Mouse (Mus musculus) midbrain, embryonic 15.5 days (tissue): Measurements from ENCODE around the gene Wdr26. TPM values are rescaled to one million over a fixed set of nuclear protein-coding genes. Genes with fewer than 3 reads are reported as not detected.

Source experiments
- ATAC-seq: fragments of 200-750 bp; cut with Nextera tagmentation; replicated peaks from 2 replicates; pipeline ENCODE4 v1.8.0; 2017; ENCODE audit warnings: moderate TSS enrichment
- H3K27ac ChIP-seq: fragments of 300-500 bp; sonication (generic); 2 replicates; pipeline ENCODE4 v1.5.1; 2015; ENCODE audit warnings: mild to moderate bottlenecking, inconsistent platforms
- H3K27me3 ChIP-seq: fragments of 300-500 bp; sonication (generic); replicated peaks from 2 replicates; pipeline ENCODE4 v1.6.1; 2015; ENCODE audit warnings: inconsistent platforms
- H3K36me3 ChIP-seq: fragments of 300-500 bp; sonication (generic); replicated peaks from 2 replicates; pipeline ENCODE4 v1.6.1; 2015; ENCODE audit warnings: inconsistent platforms
- H3K4me1 ChIP-seq: fragments of 300-500 bp; sonication (generic); 2 replicates; pipeline ENCODE4 v1.6.1; 2015; ENCODE audit warnings: inconsistent platforms
- H3K4me2 ChIP-seq: fragments of 300-500 bp; sonication (generic); 2 replicates; pipeline ENCODE4 v1.6.1; 2015; ENCODE audit warnings: inconsistent platforms, mild to moderate bottlenecking, moderate library complexity
- H3K4me3 ChIP-seq: fragments of 300-500 bp; sonication (generic); 2 replicates; pipeline ENCODE4 v1.5.1; 2015; ENCODE audit warnings: mild to moderate bottlenecking, inconsistent platforms
- H3K9ac ChIP-seq: fragments of 300-500 bp; sonication (generic); 2 replicates; pipeline ENCODE4 v1.6.1; 2015; ENCODE audit warnings: mild to moderate bottlenecking, inconsistent platforms
- H3K9me3 ChIP-seq: fragments of 300-500 bp; sonication (generic); 2 replicates; pipeline ENCODE4 v1.6.1; 2016; ENCODE audit warnings: inconsistent platforms
- WGBS: fragments of 180-500 bp; shearing (Covaris S2); methylation state at CpG from one replicate; pipeline ENCODE4 v1.1.7; 2015; ENCODE audit warnings: mixed read lengths; 5-methylcytosine and 5-hydroxymethylcytosine counted together
- polyA plus RNA-seq: library from polyadenylated mRNA; unstranded; fragments of >200 nt; fragmentation: Nextera tagmentation; extraction: Ambion mirVana; gene quantifications from 2 replicates; pipeline ENCODE4 v1.2.1, GENCODE M21; 2015

Wdr26 gene
- polyA plus RNA-seq, 1 experiment from 2014 or later, result 36.7 TPM

- ATAC-seq, result peak; percentile 47
- no peaks in the 10 kb centered on the region for H3K9me3 ChIP-seq
- H3K9ac ChIP-seq, result peak overlapping the region; percentile 87
- H3K4me1 ChIP-seq, result peaks cover 27% of the 10 kb centered on the region
- H3K4me3 ChIP-seq, result peak overlapping the region; percentile 88
- H3K27ac ChIP-seq, result peak overlapping the region; percentile 90
- no peaks in the 10 kb centered on the region for H3K27me3 ChIP-seq
- WGBS, result under 1% methylated on average over 55 of the region's 56 CpGs
- H3K4me2 ChIP-seq, result peak overlapping the region; percentile 89
- H3K36me3 ChIP-seq, result no peaks in the 10 kb centered on the region; the same call in 1 of the 2 replicates
Measured at GRCm38 (mm10) chr1:181210601-181211402, 999 bp downstream of the Wdr26 start.

GRCm38 (mm10) chr1:181210147-181210546 lies 1.7 kb downstream of the Wdr26 start:
- no peaks in the 10 kb centered on the region for H3K27me3 ChIP-seq
- peak overlapping the region; percentile 89 for H3K4me2 ChIP-seq
- H3K4me3 ChIP-seq, result peak overlapping the region; percentile 88
- H3K4me1 ChIP-seq, result peaks cover 27% of the 10 kb centered on the region
- H3K36me3 ChIP-seq, result no peaks in the 10 kb centered on the region; the same call in 1 of the 2 replicates
- H3K27ac ChIP-seq, result peak overlapping the region; percentile 90; the same call in 1 of the 2 replicates
- WGBS, result 21% methylated on average over 4 of the region's 4 CpGs
- ATAC-seq, result no peak
- H3K9ac ChIP-seq, result peak overlapping the region; percentile 87
- H3K9me3 ChIP-seq, result no peaks in the 10 kb centered on the region

- WGBS, result 89% methylated on average over 4 of the region's 4 CpGs
- Histone ChIP-seq H3K4me1 (no peaks in the 10 kb centered on the region), H3K27ac (no peak overlapping the region), H3K4me3 (no peak overlapping the region), H3K9ac (no peak overlapping the region), H3K9me3 (no peaks in the 10 kb centered on the region), H3K4me2 (no peak overlapping the region), H3K36me3 (peaks cover 58% of the 10 kb centered on the region), H3K27me3 (no peaks in the 10 kb centered on the region)
- ATAC-seq, result no peak
Measured at GRCm38 (mm10) chr1:181199446-181199845, 12.4 kb downstream of the Wdr26 start.

- no peaks in the 10 kb centered on the region for H3K4me1 ChIP-seq
- no peak for ATAC-seq
- H3K4me3 ChIP-seq, result no peak overlapping the region
- H3K4me2 ChIP-seq, result no peak overlapping the region
- H3K9me3 ChIP-seq, result no peaks in the 10 kb centered on the region
- no peak overlapping the region for H3K9ac ChIP-seq
- H3K27me3 ChIP-seq, result no peaks in the 10 kb centered on the region
- WGBS, result 88% methylated on average over 4 of the region's 4 CpGs
- peaks cover 48% of the 10 kb centered on the region for H3K36me3 ChIP-seq
- H3K27ac ChIP-seq, result no peak overlapping the region
Measured at GRCm38 (mm10) chr1:181188925-181189324, 22.9 kb downstream of the Wdr26 start.

GRCm38 (mm10) chr1:181170210-181170609 lies 41.6 kb downstream of the Wdr26 start:
- no peaks in the 10 kb centered on the region for H3K9me3 ChIP-seq
- no peaks in the 10 kb centered on the region for H3K4me1 ChIP-seq
- H3K4me2 ChIP-seq, result no peak overlapping the region
- no peaks in the 10 kb centered on the region for H3K27me3 ChIP-seq
- peaks cover 10% of the 10 kb centered on the region for H3K36me3 ChIP-seq
- no peak for ATAC-seq
- no peak overlapping the region for H3K4me3 ChIP-seq
- H3K27ac ChIP-seq, result no peak overlapping the region
- H3K9ac ChIP-seq, result no peak overlapping the region
- WGBS, result 93% methylated on average over 8 of the region's 8 CpGs

- H3K36me3 ChIP-seq, result peaks cover 24% of the 10 kb centered on the region
- no peak overlapping the region for H3K9ac ChIP-seq
- no peaks in the 10 kb centered on the region for H3K4me1 ChIP-seq
- WGBS, result 71% methylated on average over 3 of the region's 3 CpGs
- ATAC-seq, result no peak
- no peaks in the 10 kb centered on the region for H3K9me3 ChIP-seq
- H3K27me3 ChIP-seq, result no peaks in the 10 kb centered on the region
- no peak overlapping the region for H3K4me3 ChIP-seq
- no peak overlapping the region for H3K4me2 ChIP-seq
- H3K27ac ChIP-seq, result no peak overlapping the region
Measured at GRCm38 (mm10) chr1:181168377-181168776, 43.4 kb downstream of the Wdr26 start.

GRCm38 (mm10) chr1:181167816-181168215 lies 44.0 kb downstream of the Wdr26 start:
- no peak for ATAC-seq
- no peaks in the 10 kb centered on the region for H3K27me3 ChIP-seq
- no peak overlapping the region for H3K4me2 ChIP-seq
- H3K9me3 ChIP-seq, result no peaks in the 10 kb centered on the region
- peaks cover 30% of the 10 kb centered on the region for H3K36me3 ChIP-seq
- no peak overlapping the region for H3K4me3 ChIP-seq
- no peak overlapping the region for H3K9ac ChIP-seq
- no peak overlapping the region for H3K27ac ChIP-seq
- 87% methylated on average over 2 of the region's 2 CpGs for WGBS
- H3K4me1 ChIP-seq, result no peaks in the 10 kb centered on the region

GRCm38 (mm10) chr1:181151541-181151940 lies 60.3 kb downstream of the Wdr26 start:
- Histone ChIP-seq H3K4me2 (peak overlapping the region; percentile 68), H3K27ac (peak overlapping the region; percentile 90), H3K4me3 (peak overlapping the region; percentile 84), H3K9ac (peak overlapping the region; percentile 92), H3K27me3 (no peaks in the 10 kb centered on the region), H3K36me3 (peaks cover 4% of the 10 kb centered on the region; the same call in 1 of the 2 replicates), H3K4me1 (peaks cover 15% of the 10 kb centered on the region), H3K9me3 (no peaks in the 10 kb centered on the region)
- 0 out of 2 replicates have a peak, but pooled peaks have one; percentile 21 for ATAC-seq
- 37% methylated on average over 5 of the region's 5 CpGs for WGBS

GRCm38 (mm10) chr1:181150827-181151534 lies 60.8 kb downstream of the Wdr26 start:
- H3K9ac ChIP-seq, result peak overlapping the region; percentile 92
- ATAC-seq, result peak; percentile 94
- H3K4me3 ChIP-seq, result peak overlapping the region; percentile 84
- peak overlapping the region; percentile 68 for H3K4me2 ChIP-seq
- H3K4me1 ChIP-seq, result peaks cover 15% of the 10 kb centered on the region
- WGBS, result under 1% methylated on average over 47 of the region's 59 CpGs
- no peaks in the 10 kb centered on the region for H3K9me3 ChIP-seq
- no peaks in the 10 kb centered on the region for H3K27me3 ChIP-seq
- peak overlapping the region; percentile 90 for H3K27ac ChIP-seq
- H3K36me3 ChIP-seq, result peaks cover 4% of the 10 kb centered on the region; the same call in 1 of the 2 replicates

- H3K4me2 ChIP-seq, result no peak overlapping the region
- H3K4me3 ChIP-seq, result peak overlapping the region; percentile 84
- no peak overlapping the region for H3K9ac ChIP-seq
- H3K9me3 ChIP-seq, result no peaks in the 10 kb centered on the region
- H3K4me1 ChIP-seq, result peaks cover 17% of the 10 kb centered on the region
- peak; percentile 66 for ATAC-seq
- H3K27me3 ChIP-seq, result no peaks in the 10 kb centered on the region
- no peak overlapping the region; the same call in 1 of the 2 replicates for H3K27ac ChIP-seq
- WGBS, result 68% methylated on average over 3 of the region's 3 CpGs
- H3K36me3 ChIP-seq, result 0 out of 2 replicates have a peak, but pooled peaks cover 4% of the 10 kb centered on the region
Measured at GRCm38 (mm10) chr1:181150431-181150826, 61.4 kb downstream of the Wdr26 start.

- H3K9me3 ChIP-seq, result no peaks in the 10 kb centered on the region
- H3K27me3 ChIP-seq, result no peaks in the 10 kb centered on the region
- H3K4me1 ChIP-seq, result peaks cover 26% of the 10 kb centered on the region
- no peak overlapping the region for H3K27ac ChIP-seq
- no peak overlapping the region for H3K4me2 ChIP-seq
- no peak overlapping the region for H3K9ac ChIP-seq
- WGBS, result 84% methylated on average over 3 of the region's 3 CpGs
- H3K4me3 ChIP-seq, result no peak overlapping the region
- H3K36me3 ChIP-seq, result no peaks in the 10 kb centered on the region
- ATAC-seq, result no peak
Measured at GRCm38 (mm10) chr1:181149373-181150017, 62.3 kb downstream of the Wdr26 start.

GRCm38 (mm10) chr1:181148540-181148939 lies 63.3 kb downstream of the Wdr26 start:
- Histone ChIP-seq H3K9me3 (no peaks in the 10 kb centered on the region), H3K36me3 (no peaks in the 10 kb centered on the region), H3K4me3 (no peak overlapping the region), H3K27ac (no peak overlapping the region), H3K4me2 (no peak overlapping the region), H3K4me1 (peaks cover 26% of the 10 kb centered on the region), H3K9ac (no peak overlapping the region), H3K27me3 (no peaks in the 10 kb centered on the region)
- 81% methylated on average over 5 of the region's 5 CpGs for WGBS
- ATAC-seq, result no peak
